Mouse (Mus musculus): ENCODE measurements around the gene Wfs1.
A peak's percentile ranks its signal among the peaks of the same experiment; 100 is the strongest.
"Not testable (repeated sequence)": the region's sequence is repeated elsewhere in the genome, so short reads cannot be mapped to it uniquely, and the experiment has no call there.

The Wfs1 gene

DNA sequence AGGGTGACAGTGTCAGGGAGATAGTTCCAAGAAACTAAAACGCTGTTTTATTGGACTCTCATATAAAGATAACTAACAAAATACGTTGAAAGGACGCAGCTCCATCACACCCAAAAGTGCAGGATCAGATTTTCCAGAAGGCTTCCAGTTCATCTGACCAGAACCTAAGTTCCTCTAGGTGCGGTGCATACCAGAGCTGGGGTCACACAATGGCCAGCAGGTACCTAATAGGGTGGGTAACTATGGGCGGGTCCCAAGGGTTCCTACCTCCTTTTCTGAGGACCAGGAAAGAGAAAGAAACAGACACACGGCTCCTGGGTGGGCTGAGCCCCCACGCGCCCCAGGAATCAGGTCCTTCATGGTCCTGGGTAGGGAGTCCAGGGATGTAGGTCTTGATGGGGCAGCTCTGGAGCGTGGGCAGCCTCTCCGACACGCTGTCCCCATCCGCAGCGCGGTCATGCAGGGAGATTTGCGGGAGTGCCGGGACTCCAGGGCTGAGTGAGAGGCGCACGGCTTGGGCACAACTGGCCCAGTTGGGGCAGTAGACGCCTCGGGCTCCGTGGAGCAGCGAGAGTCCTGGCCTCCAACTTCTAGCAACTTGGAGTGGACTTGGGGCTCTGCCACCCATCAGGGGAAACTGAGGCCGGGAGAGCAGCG is 753 bp downstream of the Wfs1 start:
- DNase-seq (ENCODE audit: low read depth in 1 of 2, low spot score in 2 of 2): no peak

DNA sequence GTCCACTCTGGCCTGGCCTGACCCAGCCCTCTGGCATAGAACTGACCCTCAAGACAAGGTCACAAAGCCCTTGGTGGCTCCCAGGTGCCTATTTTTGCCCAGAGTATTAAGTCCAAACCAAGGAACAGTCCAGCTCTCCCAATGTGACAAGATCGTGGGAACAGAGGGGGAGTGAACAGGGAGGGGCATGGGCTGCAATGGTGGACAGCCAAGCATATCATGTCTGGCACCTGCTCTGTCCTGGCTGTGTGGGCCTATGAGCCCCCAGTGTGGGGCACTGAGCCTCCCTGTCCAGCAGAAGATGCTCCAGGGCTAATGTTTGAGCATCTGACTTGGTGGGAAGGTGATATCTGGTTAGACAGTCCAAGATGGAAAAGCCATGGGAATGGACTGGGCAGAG is 2.4 kb downstream of the Wfs1 start:
- DNase-seq (ENCODE audit: low read depth in 1 of 2, low spot score in 2 of 2): no peak

DNA sequence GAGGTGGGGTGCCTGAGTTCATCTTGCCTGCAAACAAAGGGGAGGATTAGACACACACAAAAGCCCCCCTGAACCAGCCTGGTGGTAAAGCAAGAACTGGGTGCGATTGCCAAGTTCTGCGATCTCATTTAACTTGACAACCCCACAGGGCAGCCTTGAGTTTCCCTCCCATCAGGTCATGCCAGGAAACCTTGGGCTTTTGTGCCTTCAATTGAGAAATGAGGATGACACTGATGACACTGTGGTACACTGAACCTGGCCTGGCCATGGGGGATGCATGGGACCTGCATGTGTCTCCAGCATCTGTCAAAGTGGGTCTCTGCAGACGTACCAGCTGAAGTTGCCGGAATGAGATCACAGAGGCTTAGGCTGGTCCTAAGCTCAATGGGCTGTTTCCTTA is 6.7 kb downstream of the Wfs1 start:
- no peak for DNase-seq (ENCODE audit: low read depth in 1 of 2, low spot score in 2 of 2)

DNA sequence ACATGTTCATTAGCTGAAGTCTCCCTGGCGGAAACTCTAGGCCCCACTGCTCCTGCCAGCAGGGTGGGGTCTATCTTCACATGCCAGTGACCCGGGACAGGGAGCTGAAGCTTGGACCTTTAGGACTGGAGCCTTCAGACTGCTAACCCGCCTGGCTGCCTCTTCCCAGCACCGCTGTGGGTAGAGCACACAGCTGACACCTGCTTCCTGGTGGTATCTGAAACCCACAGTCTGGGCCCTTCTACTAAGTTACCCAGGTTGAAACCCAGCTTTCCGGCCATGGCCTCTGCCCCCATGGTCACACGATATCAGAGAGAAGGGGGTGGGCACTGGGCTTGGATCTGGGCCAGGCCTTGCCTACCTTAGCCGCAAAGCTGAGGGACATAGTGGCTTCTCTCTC is 9.4 kb downstream of the Wfs1 start:
- no peak for DNase-seq (ENCODE audit: low read depth in 1 of 2, low spot score in 2 of 2)

DNA sequence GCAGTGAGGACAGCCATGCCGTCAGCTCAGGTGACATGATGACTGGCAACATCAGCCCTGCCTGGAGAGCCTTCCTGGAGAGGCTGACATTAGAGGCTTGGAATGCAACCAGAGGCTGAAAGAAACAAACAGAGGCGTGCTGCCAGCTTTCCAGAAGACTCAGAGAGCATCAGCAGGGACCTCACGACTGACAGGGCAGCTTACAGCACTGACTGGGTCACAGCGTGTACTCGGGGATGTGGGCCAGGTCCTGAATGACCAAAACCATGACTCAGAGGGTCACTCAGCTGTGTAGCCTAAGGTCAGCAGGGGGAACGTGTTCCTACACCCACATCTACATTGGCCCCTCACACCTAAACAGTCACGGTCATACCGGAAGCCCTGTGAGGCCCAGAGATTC is 10.0 kb downstream of the Wfs1 start:
- no peak for DNase-seq (ENCODE audit: low read depth in 1 of 2, low spot score in 2 of 2)

DNA sequence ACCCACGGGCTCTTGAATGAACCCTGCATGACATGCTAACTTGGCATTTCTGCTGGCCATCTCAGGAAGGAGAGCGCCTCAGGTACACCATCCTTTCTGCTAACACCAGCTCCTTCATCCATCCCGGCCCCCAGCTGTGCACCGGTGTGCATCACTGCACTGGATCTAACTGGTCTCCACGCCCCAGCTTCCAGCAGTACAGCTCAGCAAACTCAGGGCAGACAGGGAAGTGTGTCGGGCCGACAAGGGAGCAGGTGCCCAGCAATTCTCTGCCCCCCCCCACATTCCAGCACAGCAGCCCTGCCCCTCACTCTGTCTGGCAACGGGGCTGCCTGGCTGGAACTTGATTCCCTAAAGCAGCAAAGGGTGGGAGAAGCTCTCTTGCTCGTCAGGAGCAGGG is 11.2 kb downstream of the Wfs1 start:
- no peak for DNase-seq (ENCODE audit: low read depth in 1 of 2, low spot score in 2 of 2)

DNA sequence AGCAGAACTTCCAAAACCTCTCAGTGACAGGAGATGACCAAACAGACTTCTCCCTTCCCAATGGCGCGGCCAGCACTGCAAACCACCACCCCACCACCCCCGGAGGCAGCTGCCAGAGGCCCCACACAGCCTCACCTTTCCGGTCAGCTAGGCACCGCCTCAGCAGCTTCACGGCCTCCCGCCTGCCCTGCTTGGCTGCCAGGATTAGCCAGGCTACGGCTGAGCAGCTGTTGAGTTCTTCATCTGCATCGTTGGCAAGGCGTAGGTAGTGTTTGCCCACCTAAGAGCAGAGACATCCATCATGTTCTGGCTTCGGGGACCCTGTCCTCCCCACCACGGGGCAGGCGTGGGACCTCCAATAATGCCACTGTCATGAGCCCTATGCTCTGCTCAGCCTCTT is 13.7 kb downstream of the Wfs1 start:
- DNase-seq (ENCODE audit: low read depth in 1 of 2, low spot score in 2 of 2): no peak

DNA sequence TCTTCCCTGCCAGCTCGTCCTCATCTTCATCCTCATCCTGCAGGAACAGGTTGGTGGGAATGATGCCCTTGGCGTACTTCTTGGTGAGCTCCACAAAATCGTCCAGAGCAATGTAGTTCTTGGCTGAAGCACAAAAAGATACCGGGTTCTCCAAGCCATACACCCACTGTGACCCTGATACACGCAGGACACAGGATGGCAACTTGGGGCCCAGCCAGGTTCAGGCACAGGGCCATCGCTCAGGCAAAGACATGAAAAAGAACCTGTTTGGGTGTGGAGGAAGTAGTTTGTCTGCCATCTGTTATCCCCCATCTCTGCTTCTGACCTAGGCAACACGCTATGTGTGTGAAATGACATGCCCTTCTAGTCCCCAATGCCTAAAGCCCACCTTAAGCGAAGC is 17.4 kb downstream of the Wfs1 start:
- DNase-seq (ENCODE audit: low read depth in 1 of 2, low spot score in 2 of 2): no peak

DNA sequence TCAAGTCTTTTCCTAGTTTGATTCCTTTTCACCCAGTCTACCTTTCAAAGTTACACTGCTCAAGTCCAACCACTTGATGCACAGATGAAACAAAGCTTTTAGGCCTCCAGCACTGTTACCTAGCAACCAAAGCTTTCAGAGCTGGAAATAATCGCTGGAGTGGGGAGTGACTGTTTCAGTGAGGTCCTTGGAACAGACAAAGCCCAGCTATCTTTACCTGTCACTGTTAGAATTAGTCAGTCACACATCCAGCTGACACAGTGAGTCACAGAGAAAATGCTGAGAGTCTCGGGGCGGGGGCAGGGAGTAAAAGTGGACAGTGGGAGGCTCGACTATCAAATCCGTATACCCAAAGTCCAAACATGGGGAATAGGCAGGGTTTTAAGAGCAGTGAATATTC is 28.5 kb downstream of the Wfs1 start:
- DNase-seq (ENCODE audit: low read depth in 1 of 2, low spot score in 2 of 2): no peak

DNA sequence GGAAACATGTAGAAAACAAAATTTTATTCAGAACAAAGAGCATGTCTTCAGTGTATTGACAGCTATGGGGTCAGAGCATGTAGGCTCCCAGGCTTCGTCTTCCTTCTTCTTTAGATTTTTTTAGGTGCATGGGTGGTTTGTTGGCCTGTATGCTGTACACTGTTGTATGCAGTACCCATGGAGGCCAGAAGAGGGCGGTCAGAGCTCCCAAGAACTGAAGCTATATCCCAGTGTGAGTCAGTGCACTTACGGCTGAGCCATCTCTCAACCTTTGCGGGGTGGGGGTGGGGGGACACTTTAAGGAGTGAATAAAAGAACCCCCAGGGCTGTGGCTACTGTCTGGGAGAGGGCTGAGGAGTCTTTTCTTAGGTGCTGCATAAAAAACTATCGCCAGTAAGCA is 30.2 kb downstream of the Wfs1 start:
- DNase-seq (ENCODE audit: low read depth in 1 of 2, low spot score in 2 of 2): peak in 1 of 2 experiments; percentile 51

DNA sequence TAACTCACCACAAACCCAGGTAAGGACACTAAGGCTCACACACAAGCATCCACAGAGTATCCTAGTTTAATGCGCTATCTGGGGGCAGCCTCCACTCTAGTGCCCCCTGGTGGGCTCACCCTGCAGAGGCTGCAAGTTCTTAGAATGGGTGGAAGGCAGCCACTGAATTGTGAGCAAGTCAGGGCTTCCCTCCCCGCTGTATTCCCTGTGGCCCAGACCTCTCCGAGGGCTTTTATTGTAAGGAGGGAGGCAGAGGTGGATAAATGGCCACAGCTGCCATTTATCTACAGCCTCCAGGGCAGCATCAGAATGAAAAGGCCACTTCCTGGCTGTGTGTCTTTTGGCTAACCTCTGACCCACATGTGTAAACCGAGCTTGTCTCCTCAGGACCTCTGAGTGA is 33.6 kb downstream of the Wfs1 start:
- DNase-seq (ENCODE audit: low read depth in 1 of 2, low spot score in 2 of 2): no peak

DNA sequence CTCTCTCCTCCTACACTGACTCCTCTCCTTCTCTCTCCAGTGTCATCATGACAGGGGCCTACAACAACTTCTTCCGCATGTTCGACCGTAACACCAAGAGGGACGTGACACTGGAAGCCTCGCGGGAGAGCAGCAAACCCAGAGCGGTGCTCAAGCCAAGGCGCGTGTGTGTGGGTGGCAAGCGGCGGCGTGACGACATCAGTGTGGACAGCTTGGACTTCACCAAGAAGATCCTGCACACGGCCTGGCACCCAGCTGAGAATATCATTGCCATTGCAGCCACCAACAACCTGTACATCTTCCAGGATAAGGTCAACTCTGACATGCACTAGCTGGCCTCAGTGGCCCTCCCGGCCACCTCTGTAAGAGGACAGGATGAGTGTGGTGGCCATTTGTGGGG is 36.7 kb downstream of the Wfs1 start:
- no peak for DNase-seq (ENCODE audit: low read depth in 1 of 2, low spot score in 2 of 2)

DNA sequence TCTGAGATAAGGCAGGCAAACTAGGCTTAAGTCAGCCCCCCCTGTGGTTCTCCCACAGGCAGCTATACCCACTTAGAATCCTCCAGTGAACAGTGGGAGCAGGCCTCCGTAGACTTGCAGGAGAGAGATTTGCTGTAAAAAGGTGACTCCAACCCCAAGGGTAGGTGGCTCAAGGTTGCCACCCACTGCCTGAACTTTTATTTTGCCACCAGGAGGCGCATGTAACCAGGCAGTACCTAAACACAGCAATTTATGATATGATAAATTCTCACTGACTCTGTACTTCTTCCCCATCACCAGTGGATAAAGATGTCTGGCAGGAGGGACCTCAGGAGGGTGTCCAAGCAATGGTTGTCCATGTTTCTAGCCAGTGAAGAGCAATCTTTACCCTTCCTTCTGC is 38.1 kb downstream of the Wfs1 start:
- DNase-seq (ENCODE audit: low read depth in 1 of 2, low spot score in 2 of 2): no peak

DNA sequence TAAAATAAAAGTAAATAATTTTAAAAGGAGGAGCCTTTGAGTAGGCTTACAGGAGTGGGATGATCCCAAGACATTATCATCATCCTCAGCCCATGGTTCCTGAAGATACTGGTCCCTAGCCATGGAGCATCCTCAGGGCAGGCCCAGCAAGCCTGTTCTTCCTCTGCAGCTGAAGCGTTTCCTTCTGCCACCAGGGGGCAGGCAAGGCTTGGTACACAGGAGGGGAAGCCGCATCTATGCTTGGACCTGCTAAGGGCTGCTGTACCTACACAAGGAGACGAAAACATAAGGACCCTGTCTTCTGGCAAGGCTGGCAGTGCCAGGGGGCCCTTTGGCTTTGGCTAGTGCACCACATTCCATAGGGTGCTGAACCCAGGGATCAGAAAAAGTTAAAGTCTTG is 40.2 kb downstream of the Wfs1 start:
- DNase-seq (ENCODE audit: low read depth in 1 of 2, low spot score in 2 of 2): peak in 1 of 2 experiments; percentile 49

DNA sequence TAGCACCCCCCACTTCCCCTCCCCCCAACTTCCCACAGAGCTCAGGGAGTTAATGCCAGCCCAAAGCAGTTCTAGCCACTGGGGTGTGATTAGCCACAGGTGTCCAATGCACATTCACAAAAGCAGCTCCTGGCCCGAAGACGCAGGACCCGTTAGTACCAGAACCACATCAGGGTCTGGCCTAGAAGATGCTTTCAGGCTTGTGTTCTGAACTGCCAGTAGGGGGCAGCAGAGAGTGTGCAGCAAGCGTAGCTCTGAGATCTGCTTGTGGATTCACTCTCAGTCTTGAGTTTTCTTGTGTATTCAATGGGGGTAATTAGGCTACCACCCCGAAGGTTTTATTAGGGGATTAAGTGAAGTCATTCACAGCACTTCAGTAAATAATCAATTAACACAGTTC is 42.6 kb downstream of the Wfs1 start:
- DNase-seq (ENCODE audit: low read depth in 1 of 2, low spot score in 2 of 2): no peak

DNA sequence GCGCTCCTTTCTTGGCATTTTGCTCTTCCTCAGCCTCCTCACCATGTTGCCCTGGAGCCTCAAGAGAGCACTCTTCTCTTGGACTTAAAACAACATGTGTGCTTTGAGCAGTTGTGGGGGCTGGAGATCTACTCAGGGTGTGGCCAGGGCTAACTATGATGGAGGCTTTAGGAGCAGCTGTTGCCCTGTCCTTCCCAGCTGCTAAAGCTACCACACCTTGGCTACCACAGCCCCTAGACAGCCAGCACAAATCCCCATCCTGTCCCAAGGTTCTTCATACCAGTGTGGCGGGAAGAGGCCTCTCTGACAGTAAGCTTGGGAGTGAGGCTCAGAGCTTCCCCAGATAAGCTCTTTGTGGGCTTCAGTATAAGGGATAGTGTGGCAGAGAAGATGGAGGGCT is 43.3 kb downstream of the Wfs1 start:
- DNase-seq (ENCODE audit: low read depth in 1 of 2, low spot score in 2 of 2): no peak

DNA sequence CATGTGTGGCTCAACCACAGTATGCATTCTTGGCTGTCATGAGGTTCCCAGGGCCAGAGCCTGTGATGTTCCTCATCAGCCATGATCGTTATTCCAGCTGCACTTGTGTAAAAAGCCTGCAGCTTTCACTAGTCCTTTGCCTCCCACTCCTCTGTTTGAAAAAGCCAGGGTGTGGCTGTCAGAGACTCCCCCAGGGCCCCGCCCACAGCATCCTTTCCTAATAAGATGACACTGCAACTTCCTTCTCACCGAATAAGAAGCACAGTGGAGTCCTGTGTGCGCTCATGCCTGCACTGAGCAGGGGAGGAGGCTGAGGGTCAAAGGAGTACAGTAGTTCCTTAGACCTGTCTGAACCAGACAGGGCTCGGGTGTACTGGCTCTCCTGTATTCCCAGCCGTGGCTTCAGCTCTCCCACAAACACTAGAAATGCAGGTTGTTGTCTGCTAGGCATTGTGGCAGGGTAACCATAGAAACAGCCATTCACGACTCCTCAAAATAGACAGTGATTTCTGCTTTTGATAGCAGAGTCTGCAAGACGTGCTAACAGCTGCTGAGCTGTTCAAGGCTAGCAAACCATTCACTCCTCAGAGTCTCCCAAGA is 43.8 kb downstream of the Wfs1 start:
- no peak for DNase-seq (ENCODE audit: low read depth in 1 of 2, low spot score in 2 of 2)

DNA sequence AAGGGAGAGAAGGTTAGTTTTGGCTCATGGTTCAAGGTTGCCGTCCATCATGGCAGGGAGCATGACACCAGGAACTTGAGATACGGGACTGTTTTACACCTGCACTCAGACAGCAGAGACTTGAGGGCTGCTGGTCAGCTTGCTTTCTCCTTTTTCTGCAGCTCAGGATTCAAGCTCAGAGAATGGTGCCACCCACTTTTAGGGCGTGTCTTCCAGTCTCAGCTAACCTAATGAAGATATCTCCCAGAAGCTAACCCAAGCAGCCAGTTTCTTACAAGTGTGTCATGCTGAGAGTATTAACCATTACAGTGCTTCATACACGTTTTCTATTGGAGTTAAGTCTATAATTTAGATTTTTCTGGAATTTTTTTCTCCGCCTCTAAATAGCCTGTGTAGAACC is 44.5 kb downstream of the Wfs1 start:
- no peak for DNase-seq (ENCODE audit: low read depth in 1 of 2, low spot score in 2 of 2)

DNA sequence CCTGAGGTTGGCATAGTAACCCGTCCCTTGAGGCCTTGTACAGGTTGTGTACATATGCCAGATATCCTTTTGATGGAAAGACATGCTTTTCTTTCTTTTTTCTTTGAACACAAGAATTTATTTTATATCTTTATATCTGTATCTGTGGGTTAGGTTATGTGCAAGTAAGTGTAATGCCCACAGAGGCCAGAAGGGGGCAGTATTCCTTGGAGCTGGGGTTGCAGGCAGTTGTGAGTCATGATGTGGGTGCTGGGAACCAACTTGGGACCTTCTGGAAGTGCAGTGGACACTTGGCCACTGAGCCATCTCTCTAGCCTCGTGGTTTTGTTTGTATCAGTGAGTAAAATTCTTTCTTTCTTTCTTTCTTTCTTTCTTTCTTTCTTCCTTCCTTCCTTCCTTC is 46.6 kb downstream of the Wfs1 start:
- no peak for DNase-seq (ENCODE audit: low read depth in 1 of 2, low spot score in 2 of 2)

DNA sequence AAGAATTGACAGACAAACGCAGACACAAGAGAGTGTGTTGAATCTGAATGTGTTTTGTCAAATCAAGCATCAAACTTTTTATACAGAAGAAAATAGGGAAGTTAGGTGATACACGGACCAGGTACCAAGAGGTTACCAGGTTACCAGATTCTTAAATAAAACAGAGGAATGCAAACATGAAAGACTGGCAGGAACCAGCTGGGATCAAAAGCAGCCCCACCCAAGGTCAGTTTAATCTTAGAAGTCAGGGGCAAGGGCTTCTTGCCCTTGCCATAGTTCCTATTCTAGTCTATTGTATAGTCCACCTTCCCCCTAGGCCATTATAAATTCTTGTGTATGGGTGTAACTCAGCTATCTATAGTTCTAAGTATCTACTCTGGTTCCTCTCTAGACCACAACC is 50.0 kb downstream of the Wfs1 start:
- not testable (repeated sequence) for DNase-seq (ENCODE audit: low read depth in 1 of 2, low spot score in 2 of 2)

DNA sequence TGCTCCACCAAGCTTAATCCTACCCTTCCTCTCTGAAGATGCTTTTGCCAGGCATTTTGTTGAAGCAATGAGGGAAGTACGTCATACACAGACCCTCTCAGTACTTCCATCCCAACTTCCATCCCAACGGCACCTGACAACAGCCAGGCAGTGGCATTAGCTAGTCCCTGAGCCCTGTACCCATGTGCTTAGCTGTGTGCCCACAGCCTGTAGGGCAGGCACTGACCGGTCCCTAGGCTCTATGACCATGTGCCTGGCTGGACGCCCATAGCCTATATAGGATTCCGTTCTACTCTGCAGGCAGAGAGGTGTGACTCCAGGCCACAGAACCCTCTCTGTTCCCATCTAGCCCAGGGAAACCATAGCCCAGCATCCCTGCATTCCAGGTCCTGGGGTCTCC is 51.0 kb downstream of the Wfs1 start:
- no peak for DNase-seq (ENCODE audit: low read depth in 1 of 2, low spot score in 2 of 2)

DNA sequence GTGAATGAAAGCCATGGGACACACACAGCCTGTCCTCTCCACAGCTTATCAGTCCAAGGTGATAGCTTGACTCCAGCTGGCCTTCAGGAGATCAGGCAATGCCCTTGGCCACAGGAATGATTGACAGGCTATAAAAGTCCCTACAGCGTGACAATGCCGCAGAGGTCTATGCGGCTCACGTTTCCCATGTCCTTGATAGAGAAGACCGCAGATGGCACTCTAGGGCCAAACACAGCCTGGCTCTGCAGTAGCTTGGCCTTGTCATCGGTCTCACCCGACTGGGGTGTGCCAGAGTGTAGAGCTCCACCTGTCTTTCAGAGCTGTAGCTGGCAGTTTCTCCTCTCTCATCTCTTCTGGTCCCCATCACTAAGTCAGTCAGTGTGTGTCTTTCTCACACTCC is 52.5 kb downstream of the Wfs1 start:
- no peak for DNase-seq (ENCODE audit: low read depth in 1 of 2, low spot score in 2 of 2)

Data from monocyte, adult 2 months (primary cell).